Mouse (Mus musculus) brain, embryonic 18.5 days (tissue): ENCODE data around the gene Prl6a1.

Experiments
- DNase-seq: peaks from one replicate; pipeline ENCODE4 v3.0.0-alpha.2; 2012; ENCODE audit warnings: low read depth, low spot score

Prl6a1 gene

DNA sequence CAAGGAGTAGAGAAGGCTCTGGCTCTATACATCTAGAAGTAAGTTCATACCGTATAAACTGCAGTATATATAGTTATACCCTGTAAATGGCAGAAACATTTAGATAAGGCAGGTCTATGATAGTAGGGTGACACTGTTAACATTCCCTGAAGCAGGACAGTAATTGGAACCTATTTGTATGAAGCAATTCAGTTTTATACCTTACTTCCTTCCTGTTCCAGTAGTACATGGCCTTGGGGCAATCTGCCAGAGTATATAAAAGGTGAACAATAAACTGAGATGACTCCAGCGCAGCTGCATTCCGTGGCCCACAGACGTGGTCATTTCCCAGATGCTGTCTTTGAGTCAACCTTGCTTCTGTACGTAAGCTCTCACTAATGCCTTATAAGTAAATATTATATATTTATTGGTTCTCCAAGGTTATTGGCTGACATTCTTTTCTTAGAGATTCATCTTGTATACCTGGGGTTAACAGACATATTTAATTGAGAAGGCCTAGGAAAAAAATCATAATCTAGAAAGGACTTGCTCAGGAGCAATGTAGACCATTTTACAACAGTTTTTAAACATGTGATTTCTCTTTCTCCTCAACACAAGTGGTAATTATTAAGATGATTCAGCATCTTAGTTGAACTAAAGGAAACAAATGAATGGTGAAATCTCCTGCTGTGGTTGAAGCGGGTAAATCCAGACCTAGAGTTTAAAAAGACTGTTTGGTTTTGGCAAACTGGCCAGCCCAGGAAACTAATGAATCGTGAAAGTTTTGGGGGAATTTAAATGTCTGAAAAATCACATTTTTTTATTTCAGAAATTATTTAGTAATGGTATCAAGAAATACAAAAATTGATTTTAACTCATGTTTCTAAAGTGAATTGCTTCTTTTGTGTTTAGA is at the start of gene Prl6a1:
Gene Prl6a1 (plus strand): TSS at position 294 of the 892 bp plus-strand sequence.
- no peak for DNase-seq

DNA sequence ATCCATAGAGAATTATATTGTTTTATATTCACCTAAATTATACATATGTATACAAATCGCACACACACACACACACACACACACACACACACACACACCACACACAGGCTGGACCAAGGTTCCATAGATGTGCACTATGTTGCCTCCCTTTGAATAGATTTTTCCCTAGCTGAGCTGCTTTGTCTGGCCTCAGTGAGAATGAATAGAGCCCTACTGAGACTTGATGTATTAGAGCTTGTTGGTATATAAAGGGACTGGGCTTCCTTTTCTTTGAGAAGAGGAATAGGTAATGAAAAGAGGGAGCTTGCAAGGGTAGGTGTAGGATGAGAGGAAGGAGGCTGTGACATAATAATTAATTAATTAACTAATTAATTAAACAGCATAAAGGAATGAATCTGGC is 22.6 kb downstream of the Prl6a1 start:
- DNase-seq = no peak

DNA sequence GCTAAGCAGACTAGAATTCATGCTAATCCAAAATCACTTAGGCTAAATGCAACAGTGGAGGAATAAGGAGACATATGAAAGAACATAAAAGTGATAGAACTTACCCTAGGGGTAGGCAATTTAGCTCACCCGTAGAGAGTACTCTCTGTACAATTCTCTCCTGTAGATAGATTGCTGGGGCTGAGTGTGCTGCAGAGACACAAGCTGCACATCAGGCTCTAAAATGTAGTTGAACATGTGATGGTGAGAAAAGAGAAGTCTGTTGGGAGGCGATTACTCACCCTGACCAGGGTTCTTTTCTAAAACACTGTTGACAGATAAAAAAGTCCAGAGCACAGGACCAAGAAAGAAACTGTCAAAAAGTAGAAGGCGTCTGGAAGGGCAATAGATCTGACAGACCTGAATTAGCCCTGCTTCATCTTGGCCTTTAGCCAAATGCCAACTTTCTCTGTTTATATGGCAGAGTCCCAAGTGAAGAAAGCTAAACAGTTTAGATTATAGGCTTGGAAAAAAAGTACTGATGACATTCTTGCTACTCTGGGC is 30.4 kb downstream of the Prl6a1 start:
- DNase-seq = no peak

DNA sequence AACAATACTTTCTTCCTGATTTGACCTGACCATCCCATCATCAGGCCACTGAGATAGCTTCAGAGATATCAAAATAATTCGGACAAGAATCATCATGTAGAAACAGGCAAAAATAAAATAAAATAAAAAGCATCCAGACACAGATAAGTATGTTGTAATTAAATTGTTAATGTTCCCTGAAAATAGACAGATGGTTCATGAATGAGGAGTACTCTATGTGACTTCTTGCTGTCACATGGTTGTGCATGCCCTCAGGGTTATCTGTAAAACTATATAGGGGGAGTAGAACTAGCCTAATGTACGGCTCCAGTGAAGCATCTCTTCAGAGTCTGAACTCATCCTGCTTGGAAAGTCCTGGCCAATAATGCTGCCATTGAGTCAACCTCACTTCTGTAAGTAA is 32.9 kb downstream of the Prl6a1 start, which contains the start of gene Prl8a2:
Gene Prl8a2 (plus strand): TSS at position 301 of the 400 bp plus-strand sequence.
- no peak for DNase-seq
